Mouse (Mus musculus) bone marrow, adult 2 months (tissue): ENCODE data around the gene Myd88. TPM values are rescaled to one million over a fixed set of nuclear protein-coding genes. Genes with fewer than 3 reads are reported as not detected.
A peak's percentile ranks its signal among the peaks of the same experiment; 100 is the strongest.

Experiments
- H3K27ac ChIP-seq: fragments of 200-500 bp; 2 replicates; pipeline ENCODE4 v1.5.1; 2012; ENCODE audit warnings: low read depth, mild to moderate bottlenecking, control low read depth, inconsistent platforms, low read length; ENCODE audit not compliant: control insufficient read depth, poor library complexity, insufficient read depth
- H3K4me1 ChIP-seq: fragments of 200-500 bp; 2 replicates; pipeline ENCODE4 v1.6.1; 2011; ENCODE audit warnings: low read length; ENCODE audit not compliant: control insufficient read depth, insufficient read depth
- H3K4me3 ChIP-seq: fragments of 200-500 bp; replicated peaks from 2 replicates; pipeline ENCODE3; 2011; ENCODE audit warnings: mild to moderate bottlenecking, low read depth, low read length, control low read depth; ENCODE audit not compliant: control insufficient read depth
- CTCF ChIP-seq: fragments of 200-500 bp; IDR thresholded peaks from 2 replicates; pipeline ENCODE4 v1.5.1; 2011; ENCODE audit warnings: low read length, control low read depth; ENCODE audit not compliant: control insufficient read depth, insufficient read depth
- POLR2A ChIP-seq: fragments of 200-500 bp; IDR thresholded peaks from 2 replicates; pipeline ENCODE4 v1.6.1; 2011; ENCODE audit warnings: low read depth, mild to moderate bottlenecking, control low read depth, low read length, borderline replicate concordance; ENCODE audit not compliant: control insufficient read depth
- WGBS: fragments of 180-500 bp; shearing (Covaris S2); methylation state at CpG from one replicate; pipeline ENCODE4 v1.1.7; 2018; 5-methylcytosine and 5-hydroxymethylcytosine counted together
- polyA plus RNA-seq: library from polyadenylated mRNA; stranded (reverse); fragments of >200 nt; gene quantifications from 2 replicates; pipeline ENCODE4 v1.2.4, GENCODE M21; 2011; ENCODE audit warnings: low replicate concordance; ENCODE audit not compliant: missing spikeins, insufficient read depth, insufficient read length

Myd88 gene
- polyA plus RNA-seq, 1 experiment = 26.2 TPM

DNA sequence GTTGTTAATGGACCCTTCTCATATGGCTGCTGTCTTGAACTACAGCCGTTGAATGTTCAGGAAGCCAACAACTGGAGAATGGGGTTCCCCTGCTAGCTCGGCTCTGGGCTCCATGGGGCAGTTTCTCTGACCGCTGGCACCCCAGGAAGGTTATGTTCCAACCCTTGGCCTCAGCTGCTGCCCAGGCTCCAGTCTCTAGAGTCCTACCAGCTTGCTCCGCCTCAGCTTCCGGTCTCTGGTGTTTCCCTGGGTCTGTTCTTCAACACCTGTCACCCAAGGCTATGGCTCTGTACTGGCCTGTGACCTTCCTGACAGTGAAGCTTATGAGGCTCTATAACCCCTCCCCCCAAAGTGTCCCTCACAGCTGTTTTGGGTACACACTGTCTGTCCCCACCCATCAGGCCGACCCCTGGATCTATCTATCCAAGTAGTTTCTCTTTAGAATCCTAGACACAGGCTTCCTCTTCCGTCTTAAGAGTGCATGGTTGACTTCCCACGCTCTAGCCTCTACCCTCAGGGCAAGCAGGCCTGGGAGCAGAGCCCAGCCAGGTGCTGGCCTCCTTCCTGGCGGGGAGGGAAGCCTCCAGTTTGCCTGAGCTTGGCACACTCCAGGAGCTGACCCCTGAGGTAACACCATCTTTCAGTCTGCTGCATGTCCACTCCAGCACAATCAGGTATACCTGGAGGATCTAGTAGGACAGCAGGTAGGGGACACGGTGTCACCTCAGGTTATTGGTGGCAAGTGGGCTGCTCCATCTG lies 9.9 kb upstream of the Myd88 start:
- H3K27ac ChIP-seq = no peak overlapping the region
- 84% methylated on average over 10 of the region's 10 CpGs for WGBS
- no peaks in the 10 kb centered on the region for H3K4me1 ChIP-seq
- no peak overlapping the region for H3K4me3 ChIP-seq
- TF ChIP-seq POLR2A = no peak
- TF ChIP-seq CTCF = no peak

DNA sequence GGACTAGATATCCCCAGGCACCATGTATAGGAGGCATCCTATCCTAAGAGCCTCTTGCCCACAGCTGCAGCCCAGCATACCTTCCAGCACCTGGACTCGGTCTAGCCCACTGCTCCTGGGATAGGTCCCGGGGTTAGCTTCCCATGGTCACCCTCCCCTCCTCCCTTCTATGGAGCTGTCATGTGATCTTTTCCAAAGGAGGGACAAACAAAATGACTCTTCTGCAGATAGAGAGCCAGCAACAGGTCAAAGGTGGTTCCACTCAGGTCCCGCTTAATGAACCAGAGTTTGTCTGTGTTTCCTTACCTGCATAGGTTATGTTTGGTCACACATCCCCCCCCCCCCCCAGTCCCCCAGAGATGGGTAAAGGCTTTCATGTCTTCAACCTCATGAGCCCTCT lies 9.3 kb upstream of the Myd88 start:
- WGBS = 83% methylated on average over 3 of the region's 3 CpGs
- TF ChIP-seq CTCF = no peak

DNA sequence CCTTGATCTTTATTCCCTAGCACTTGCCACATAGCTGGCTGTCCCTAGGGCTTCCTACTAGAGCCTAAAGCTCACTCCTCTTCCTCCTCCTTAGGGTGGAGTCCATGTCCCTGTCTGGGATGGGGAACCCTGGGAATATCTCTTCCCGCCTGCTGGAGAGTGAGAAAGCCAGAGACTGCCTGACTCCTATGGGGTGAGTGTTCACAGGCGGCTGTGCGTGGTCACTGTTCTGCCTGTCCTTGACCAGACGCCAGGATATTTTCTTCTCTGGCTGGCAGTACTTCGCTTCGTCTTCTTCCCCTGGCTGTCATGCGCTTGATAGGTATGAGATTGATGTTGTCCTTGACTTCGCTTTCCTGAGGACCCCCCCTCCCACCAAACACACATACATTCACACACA lies 5.2 kb upstream of the Myd88 start:
- no peak overlapping the region for H3K4me3 ChIP-seq
- no peak for TF ChIP-seq POLR2A
- TF ChIP-seq CTCF = no peak
- WGBS = 88% methylated on average over 8 of the region's 8 CpGs
- H3K4me1 ChIP-seq = peaks cover 2% of the 10 kb centered on the region; the same call in 1 of the 2 replicates
- no peak overlapping the region for H3K27ac ChIP-seq

More for the DNA sequence above, 9.3 kb upstream of the Myd88 start:
- H3K4me1 ChIP-seq = no peaks in the 10 kb centered on the region
- H3K4me3 ChIP-seq = no peak overlapping the region
- no peak overlapping the region for H3K27ac ChIP-seq

DNA sequence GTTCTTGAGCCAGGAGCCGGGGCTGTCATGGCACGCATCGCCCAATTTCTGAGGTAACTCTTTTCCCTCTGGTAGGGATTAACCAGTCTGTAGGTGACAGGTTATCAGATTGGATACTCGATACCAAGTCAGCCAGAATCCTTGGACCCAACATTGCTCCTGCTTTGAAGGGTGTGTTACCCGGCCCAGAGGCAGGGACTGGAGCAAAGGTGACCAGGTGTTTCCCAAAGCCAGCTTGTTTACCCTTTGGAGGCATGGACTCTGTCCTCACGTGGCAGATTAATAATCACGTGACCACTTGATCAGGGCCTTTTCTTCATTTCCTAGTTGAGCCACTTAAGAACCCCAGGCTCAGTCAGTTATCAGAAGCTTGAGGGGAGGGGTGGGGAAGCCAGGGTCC lies 1.5 kb upstream of the Myd88 start:
- H3K4me1 ChIP-seq = peaks cover 4% of the 10 kb centered on the region; the same call in 1 of the 2 replicates
- H3K27ac ChIP-seq = no peak overlapping the region
- H3K4me3 ChIP-seq = no peak overlapping the region
- 85% methylated on average over 7 of the region's 7 CpGs for WGBS
- TF ChIP-seq CTCF (no peak), POLR2A (no peak)

DNA sequence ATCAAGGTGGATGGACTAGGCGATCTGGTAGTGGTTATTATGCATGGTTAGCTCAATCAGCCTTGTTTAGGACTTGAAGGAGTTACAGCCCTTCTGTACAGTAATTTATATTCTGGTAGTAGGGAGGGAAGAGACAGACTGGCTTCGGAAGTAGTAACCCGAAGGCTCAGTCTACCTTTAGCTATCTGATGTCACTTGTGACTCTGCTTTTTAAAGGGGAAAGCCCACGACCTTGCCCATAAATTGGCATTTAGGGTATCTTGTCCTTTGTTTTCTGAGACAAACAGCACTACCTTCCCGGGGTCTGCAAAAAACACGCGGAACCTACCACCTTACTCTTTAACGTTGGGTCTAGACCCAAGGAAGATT lies 1.0 kb downstream of the Myd88 start:
- TF ChIP-seq CTCF = no peak
- TF ChIP-seq POLR2A = no peak
- Histone ChIP-seq H3K4me3 (peak overlapping the region; percentile 91), H3K27ac (peak overlapping the region; percentile 93), H3K4me1 (peaks cover 4% of the 10 kb centered on the region; the same call in 1 of the 2 replicates)
- WGBS = 2% methylated on average over 8 of the region's 8 CpGs

DNA sequence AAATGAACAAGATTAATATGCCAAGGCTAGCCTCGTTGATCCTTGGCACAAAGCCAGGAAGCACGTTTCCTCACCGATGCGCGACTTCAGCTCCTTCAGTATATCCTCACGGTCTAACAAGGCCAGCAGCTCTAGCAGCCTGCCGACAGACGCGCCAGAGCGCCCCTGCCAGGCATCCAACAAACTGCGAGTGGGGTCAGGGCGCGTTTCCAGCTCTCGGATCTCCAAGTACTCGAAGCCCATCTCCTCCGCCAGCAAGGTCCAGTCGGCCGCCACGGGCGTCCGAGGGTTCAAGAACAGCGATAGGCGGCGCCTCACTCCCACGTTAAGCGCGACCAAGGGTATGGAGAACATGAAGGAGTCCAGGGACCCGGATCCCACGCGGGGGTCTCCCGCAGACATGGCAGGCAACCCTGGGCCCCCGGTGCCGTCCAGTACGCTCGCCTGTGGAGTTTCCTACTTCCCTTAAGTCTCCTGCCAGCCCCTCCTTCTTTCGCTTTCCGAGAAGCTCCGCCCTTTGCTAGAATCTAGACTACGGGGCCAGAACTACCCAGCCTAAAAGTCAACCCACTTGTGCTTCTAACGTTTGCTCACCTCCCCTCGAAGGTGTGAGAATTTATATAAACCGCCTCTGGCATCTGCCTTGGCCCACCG lies 1.5 kb downstream of the Myd88 start, which contains the start of gene Acaa1a:
Acaa1a (plus strand) TSS at position 119 of the 654 bp plus-strand sequence.
- Histone ChIP-seq H3K27ac (peak within 1 kb of the TSS; percentile 93), H3K4me3 (peak within 1 kb of the TSS; percentile 91), H3K4me1 (peaks cover 5% of the 10 kb centered on the region; the same call in 1 of the 2 replicates)
- under 1% methylated on average over 43 of the region's 43 CpGs for WGBS
- TF ChIP-seq POLR2A = peak; percentile 51; the same call in 1 of the 2 replicates
- no peak for TF ChIP-seq CTCF

DNA sequence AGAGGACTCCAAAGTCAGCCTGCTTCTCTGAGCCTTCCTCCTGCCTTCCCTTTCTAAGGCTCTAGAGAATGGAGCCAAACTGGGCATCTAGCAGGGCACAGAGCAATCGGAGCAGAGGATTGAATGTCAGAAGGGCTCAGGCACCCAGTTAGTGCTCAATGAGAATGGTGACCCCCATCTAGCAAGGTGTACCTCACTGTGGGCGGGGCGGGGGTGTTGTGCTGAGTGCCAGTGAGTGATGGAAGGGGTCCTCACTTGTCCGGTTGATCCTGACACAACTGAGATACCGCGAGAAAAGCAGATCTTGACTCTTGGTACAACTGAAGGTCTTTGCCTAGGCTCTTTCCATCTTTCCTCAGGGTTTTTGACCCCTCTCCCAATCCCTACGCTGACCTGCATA lies 2.1 kb downstream of the Myd88 start:
- Histone ChIP-seq H3K4me3 (peak overlapping the region; percentile 91), H3K27ac (no peak overlapping the region), H3K4me1 (peaks cover 8% of the 10 kb centered on the region; the same call in 1 of the 2 replicates)
- TF ChIP-seq CTCF (no peak), POLR2A (no peak)
- WGBS = 31% methylated on average over 7 of the region's 7 CpGs

DNA sequence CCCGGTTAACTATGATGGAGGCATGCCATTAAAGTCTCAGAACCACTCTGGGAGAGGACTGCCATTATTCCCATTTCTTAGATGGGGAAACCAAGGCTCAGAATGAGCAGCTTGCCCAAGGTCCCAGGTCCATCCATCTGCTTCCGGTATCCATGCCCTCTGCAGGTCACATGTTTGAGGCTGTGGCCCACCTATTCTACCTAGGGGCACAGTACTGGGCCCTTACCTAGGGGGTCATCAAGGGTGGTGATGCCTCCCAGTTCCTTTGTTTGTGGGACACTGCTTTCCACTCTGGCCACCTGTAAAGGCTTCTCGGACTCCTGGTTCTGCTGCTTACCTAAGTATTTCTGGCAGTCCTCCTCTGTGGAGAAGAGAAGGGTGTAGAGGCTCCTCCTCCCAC lies 2.9 kb downstream of the Myd88 start:
- Histone ChIP-seq H3K4me1 (peaks cover 9% of the 10 kb centered on the region; the same call in 1 of the 2 replicates), H3K27ac (no peak overlapping the region), H3K4me3 (no peak overlapping the region)
- TF ChIP-seq POLR2A = no peak
- WGBS = 89% methylated on average over 3 of the region's 3 CpGs
